Mouse (Mus musculus) hindbrain, embryonic 10.5 days (tissue): ENCODE measurements around the gene Thegl. TPM values are rescaled to one million over a fixed set of nuclear protein-coding genes. Genes with fewer than 3 reads are reported as not detected.

ENCODE experiments used
- DNase-seq: peaks from one replicate; pipeline ENCODE4 v3.0.0-alpha.2; 2017; ENCODE audit warnings: low spot score
- H3K27ac ChIP-seq: fragments of 300-500 bp; sonication (generic); 2 replicates; pipeline ENCODE4 v1.5.1; 2016; ENCODE audit warnings: mild to moderate bottlenecking, moderate library complexity
- H3K27me3 ChIP-seq: fragments of 300-500 bp; sonication (generic); 2 replicates; pipeline ENCODE4 v1.6.1; 2016; ENCODE audit warnings: mild to moderate bottlenecking; ENCODE audit not compliant: poor library complexity, insufficient read depth, severe bottlenecking
- H3K36me3 ChIP-seq: fragments of 300-500 bp; sonication (generic); 2 replicates; pipeline ENCODE4 v1.6.1; 2016; ENCODE audit warnings: mild to moderate bottlenecking, moderate library complexity
- H3K4me1 ChIP-seq: fragments of 300-500 bp; sonication (generic); replicated peaks from 2 replicates; pipeline ENCODE4 v1.6.1; 2016; ENCODE audit warnings: mild to moderate bottlenecking
- H3K4me3 ChIP-seq: fragments of 300-500 bp; sonication (generic); 2 replicates; pipeline ENCODE4 v1.5.1; 2016; ENCODE audit warnings: mild to moderate bottlenecking, moderate library complexity
- H3K9me3 ChIP-seq: fragments of 300-500 bp; sonication (generic); 2 replicates; pipeline ENCODE4 v1.6.1; 2016; ENCODE audit warnings: mild to moderate bottlenecking, moderate library complexity
- WGBS: fragments of 180-500 bp; shearing (Covaris S2); methylation state at CpG from one replicate; pipeline ENCODE4 v1.1.7; 2016; 5-methylcytosine and 5-hydroxymethylcytosine counted together
- polyA plus RNA-seq: library from polyadenylated mRNA; unstranded; fragments of >200 nt; fragmentation: Nextera tagmentation; extraction: Ambion mirVana; gene quantifications from 2 replicates; pipeline ENCODE4 v1.2.1, GENCODE M21; 2016

The Thegl gene
- polyA plus RNA-seq, 1 experiment from 2014 or later: 0.13 TPM

DNA sequence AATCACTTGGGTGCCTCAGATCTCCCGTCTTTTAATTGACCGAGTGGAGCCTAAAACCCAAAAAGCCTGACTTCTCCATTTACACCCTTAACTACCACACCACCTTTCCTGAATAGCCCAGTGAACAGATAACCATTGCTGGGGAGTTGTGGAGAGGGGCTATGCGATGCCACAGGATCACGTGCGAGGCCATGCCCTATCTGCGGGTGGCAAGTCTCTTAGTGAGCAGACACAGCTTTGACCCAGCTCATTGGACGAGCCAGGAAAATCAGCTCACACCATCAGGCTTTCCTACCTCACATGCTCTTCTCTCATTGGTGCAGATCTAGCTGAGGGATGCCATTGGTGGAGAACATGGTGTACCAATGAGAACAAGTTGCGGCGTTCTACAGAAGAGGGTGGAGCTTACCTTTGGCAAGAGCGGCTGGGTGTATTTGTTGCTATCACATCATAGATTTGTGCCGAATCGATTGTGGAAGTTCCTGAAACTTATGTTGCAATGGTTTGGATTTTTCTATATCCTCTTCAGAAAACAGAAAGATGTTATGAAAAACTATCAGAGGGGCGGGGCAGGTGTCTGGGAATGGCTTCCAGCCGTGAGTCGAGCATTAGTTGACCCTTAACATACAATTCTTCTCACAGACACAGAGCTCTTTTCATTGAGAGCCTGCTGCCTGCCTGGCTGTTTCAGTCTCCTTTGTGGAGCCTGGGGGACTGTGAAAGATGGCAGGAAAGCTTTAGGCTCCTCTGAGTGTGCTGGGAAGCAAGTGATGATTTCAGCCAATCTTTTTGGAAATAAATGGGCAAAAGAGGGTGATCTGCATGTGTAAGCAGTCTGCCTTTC, 86.9 kb downstream of the Thegl start:
- peaks cover 17% of the 10 kb centered on the region for H3K4me1 ChIP-seq
- no peaks in the 10 kb centered on the region for H3K36me3 ChIP-seq
- 78% methylated on average over 15 of the region's 15 CpGs for WGBS
- no peak overlapping the region for H3K4me3 ChIP-seq
- no peaks in the 10 kb centered on the region for H3K9me3 ChIP-seq
- no peak for DNase-seq
- peaks cover 5% of the 10 kb centered on the region; the same call in 1 of the 2 replicates for H3K27me3 ChIP-seq
- H3K27ac ChIP-seq: peak overlapping the region; percentile 29; the same call in 1 of the 2 replicates

GRCm38 (mm10) chr5:77107146-77107822, 91.5 kb downstream of the Thegl start:
- no peak for DNase-seq
- Histone ChIP-seq H3K4me1 (peaks cover 13% of the 10 kb centered on the region), H3K4me3 (no peak overlapping the region), H3K9me3 (no peaks in the 10 kb centered on the region), H3K27me3 (0 out of 2 replicates have a peak, but pooled peaks cover 4% of the 10 kb centered on the region), H3K36me3 (no peaks in the 10 kb centered on the region), H3K27ac (no peak overlapping the region)
- 91% methylated on average over 11 of the region's 11 CpGs for WGBS

GRCm38 (mm10) chr5:77108806-77109205, 93.0 kb downstream of the Thegl start:
- WGBS: 92% methylated on average over 6 of the region's 6 CpGs
- DNase-seq: no peak
- H3K4me1 ChIP-seq: no peaks in the 10 kb centered on the region
- H3K4me3 ChIP-seq: no peak overlapping the region
- H3K27ac ChIP-seq: no peak overlapping the region
- H3K9me3 ChIP-seq: no peaks in the 10 kb centered on the region
- no peaks in the 10 kb centered on the region for H3K36me3 ChIP-seq
- H3K27me3 ChIP-seq: peaks cover 3% of the 10 kb centered on the region; the same call in 1 of the 2 replicates

DNA sequence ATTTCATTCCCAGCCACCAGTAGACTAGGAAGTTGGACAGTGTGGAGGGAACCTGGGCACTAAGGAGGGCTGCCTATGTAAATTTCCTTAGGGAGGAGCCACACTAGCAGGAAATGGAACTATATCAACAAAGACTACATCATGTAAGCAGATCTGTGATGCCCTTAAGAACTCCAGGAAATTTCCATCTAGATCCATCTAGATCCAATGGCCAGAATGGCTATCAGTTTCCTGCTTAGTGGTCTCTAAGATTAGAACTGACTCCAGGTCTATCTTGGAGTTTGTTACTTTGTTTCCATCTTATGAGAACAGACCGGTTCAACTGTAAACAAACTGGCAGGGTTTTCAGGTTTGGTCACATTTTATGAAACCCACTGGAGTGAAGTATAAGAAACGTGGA, 94.0 kb downstream of the Thegl start:
- WGBS: 94% methylated on average over 2 of the region's 2 CpGs
- H3K36me3 ChIP-seq: no peaks in the 10 kb centered on the region
- no peaks in the 10 kb centered on the region for H3K9me3 ChIP-seq
- no peak overlapping the region for H3K27ac ChIP-seq
- no peak for DNase-seq
- H3K27me3 ChIP-seq: peaks cover 4% of the 10 kb centered on the region; the same call in 1 of the 2 replicates
- H3K4me1 ChIP-seq: peaks cover 3% of the 10 kb centered on the region; the same call in 1 of the 2 replicates
- H3K4me3 ChIP-seq: no peak overlapping the region

Other genes starting within 250 kb of the Thegl start
- 17.6 and 23.3 TPM in 2 replicates for gene Aasdh, start 110.5 kb upstream of the Thegl start, polyA plus RNA-seq
- gene Paics, start 64.7 kb upstream of the Thegl start, polyA plus RNA-seq: 337 and 446 TPM in 2 replicates
- gene Ppat, start 64.4 kb upstream of the Thegl start, polyA plus RNA-seq: 28.0 and 49.3 TPM in 2 replicates
- gene Srp72, start 41.3 kb upstream of the Thegl start, polyA plus RNA-seq: 68.9 and 74.9 TPM in 2 replicates
- gene Arl9, start 12.0 kb upstream of the Thegl start, polyA plus RNA-seq: not detected in 2 replicates
- gene Hopx, start 99.1 kb downstream of the Thegl start, polyA plus RNA-seq: 0.20 and 0.34 TPM in 2 replicates
- gene Spink2, start 195.4 kb downstream of the Thegl start, polyA plus RNA-seq: 0.50 and 0.52 TPM in 2 replicates
- 17.1 and 22.8 TPM in 2 replicates for gene Rest, start 249.5 kb downstream of the Thegl start, polyA plus RNA-seq